Mouse (Mus musculus) testis, adult 2 months (tissue): ENCODE results near the gene Stat6. TPM values are rescaled to one million over a fixed set of nuclear protein-coding genes. Genes with fewer than 3 reads are reported as not detected.

Experiments used
- H3K27ac ChIP-seq: fragments of 200-500 bp; 2 replicates; pipeline ENCODE4 v1.5.1; 2012; ENCODE audit warnings: low read depth, low read length; ENCODE audit not compliant: control insufficient read depth, insufficient read depth
- H3K27me3 ChIP-seq: fragments of 200-500 bp; 2 replicates; pipeline ENCODE4 v1.6.1; 2012; ENCODE audit warnings: mild to moderate bottlenecking, low read length, moderate library complexity; ENCODE audit not compliant: control insufficient read depth, insufficient read depth
- H3K36me3 ChIP-seq: fragments of 200-500 bp; 2 replicates; pipeline ENCODE4 v1.6.1; 2012; ENCODE audit warnings: mild to moderate bottlenecking, low read length; ENCODE audit not compliant: control insufficient read depth, insufficient read depth
- H3K4me1 ChIP-seq: fragments of 200-500 bp; 2 replicates; pipeline ENCODE4 v1.6.1; 2012; ENCODE audit warnings: low read length; ENCODE audit not compliant: control insufficient read depth, insufficient read depth
- H3K4me3 ChIP-seq: fragments of 200-500 bp; 2 replicates; pipeline ENCODE4 v1.5.1; 2012; ENCODE audit warnings: low read depth, mild to moderate bottlenecking, low read length, moderate library complexity, mixed read lengths; ENCODE audit not compliant: control insufficient read depth
- CTCF ChIP-seq: fragments of 200-500 bp; IDR thresholded peaks from 2 replicates; pipeline ENCODE4 v1.5.1; 2012; ENCODE audit warnings: low read depth, mild to moderate bottlenecking, inconsistent platforms, low read length, moderate library complexity; ENCODE audit not compliant: control insufficient read depth, insufficient read depth, insufficient replicate concordance
- POLR2A ChIP-seq: fragments of 200-500 bp; IDR thresholded peaks from 2 replicates; pipeline ENCODE4 v1.6.1; 2012; ENCODE audit warnings: low read depth, mild to moderate bottlenecking, inconsistent platforms, low read length, moderate library complexity; ENCODE audit not compliant: control insufficient read depth
- polyA plus RNA-seq: library from polyadenylated mRNA; depleted of rRNA; stranded (reverse); fragments of >200 nt; gene quantifications from 2 replicates; pipeline ENCODE4 v1.2.3, GENCODE M21; 2012

The Stat6 gene
- polyA plus RNA-seq, 1 experiment: 3.9 TPM

DNA sequence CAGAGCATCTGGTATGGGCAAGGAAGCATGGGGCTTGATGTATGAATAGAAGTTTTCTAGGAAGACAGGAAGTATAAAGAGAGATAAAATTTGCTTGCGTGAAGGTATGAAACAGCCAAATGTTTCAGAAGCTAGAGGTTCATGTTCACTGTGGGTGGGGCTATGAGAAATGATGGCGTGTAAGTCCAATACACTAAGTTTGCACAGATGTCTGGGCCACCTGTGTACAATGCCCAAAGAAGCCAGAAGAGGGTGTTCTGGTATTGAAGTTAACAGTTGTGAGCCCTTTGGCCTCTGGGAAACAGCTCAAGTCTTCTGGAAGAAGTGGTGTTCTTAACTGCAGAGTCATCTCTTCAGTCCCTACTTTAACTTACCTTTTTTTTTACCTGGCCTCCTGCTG, 27.4 kb downstream of the Stat6 start:
- peak overlapping the region; percentile 20; the same call in 1 of the 2 replicates for H3K4me3 ChIP-seq
- H3K36me3 ChIP-seq: no peaks in the 10 kb centered on the region
- TF ChIP-seq CTCF: no peak
- no peak for TF ChIP-seq POLR2A
- peaks cover 26% of the 10 kb centered on the region for H3K4me1 ChIP-seq
- no peak overlapping the region for H3K27ac ChIP-seq
- no peaks in the 10 kb centered on the region for H3K27me3 ChIP-seq

DNA sequence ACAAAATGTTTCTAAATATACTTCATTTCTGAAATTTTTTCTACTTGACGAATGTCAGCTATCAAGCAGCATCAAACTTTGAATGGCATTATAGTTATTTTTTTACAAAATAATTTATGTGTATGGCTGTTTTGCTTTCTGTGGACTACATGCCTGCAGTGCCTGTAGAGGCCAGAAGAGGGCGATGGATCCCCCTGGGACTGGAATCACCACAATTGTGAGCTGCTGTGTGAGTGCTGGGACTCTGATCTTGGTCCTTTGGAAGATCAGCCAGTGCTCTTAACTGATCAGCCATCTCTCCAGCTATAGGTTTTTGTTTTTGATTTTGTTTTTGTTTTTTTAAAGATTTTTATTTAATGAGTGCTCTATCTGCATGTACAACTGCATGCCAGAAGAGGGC, 28.5 kb downstream of the Stat6 start:
- TF ChIP-seq CTCF: peak; percentile 65; the same call in 1 of the 2 replicates
- no peak for TF ChIP-seq POLR2A
- peaks cover 22% of the 10 kb centered on the region for H3K4me1 ChIP-seq
- no peaks in the 10 kb centered on the region for H3K36me3 ChIP-seq
- no peaks in the 10 kb centered on the region for H3K27me3 ChIP-seq
- H3K27ac ChIP-seq: no peak overlapping the region
- H3K4me3 ChIP-seq: no peak overlapping the region

DNA sequence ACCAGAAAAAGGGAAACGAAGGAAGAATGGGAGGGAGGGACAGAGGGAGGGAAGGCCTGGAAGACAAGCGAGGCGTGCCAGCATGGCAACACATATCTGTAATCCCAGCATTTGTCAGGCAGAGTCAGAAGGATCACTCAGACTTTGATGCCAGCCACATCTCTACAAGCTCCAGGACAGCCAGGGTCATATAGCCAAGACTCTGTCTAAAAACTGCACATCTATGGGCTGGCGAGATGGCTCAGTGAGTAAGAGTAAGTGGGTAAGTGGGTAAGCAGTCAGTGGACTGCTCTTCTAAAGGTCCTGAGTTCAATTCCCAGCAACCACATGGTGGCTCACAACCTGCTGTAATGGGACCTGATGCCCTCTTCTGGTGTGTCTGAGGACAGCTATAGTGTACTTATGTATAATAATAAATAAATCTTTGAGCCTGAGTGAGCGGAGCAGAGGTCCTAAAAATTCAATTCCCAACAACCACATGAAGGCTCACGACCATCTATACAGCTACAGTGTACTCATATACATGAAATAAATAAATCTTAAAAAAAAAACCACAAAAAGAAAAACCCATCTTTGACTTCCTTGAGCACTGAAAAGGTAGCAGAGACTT, 31.4 kb downstream of the Stat6 start:
- no peaks in the 10 kb centered on the region for H3K27me3 ChIP-seq
- peaks cover 3% of the 10 kb centered on the region; the same call in 1 of the 2 replicates for H3K36me3 ChIP-seq
- H3K4me1 ChIP-seq: peaks cover 10% of the 10 kb centered on the region
- H3K27ac ChIP-seq: peak overlapping the region; percentile 49
- H3K4me3 ChIP-seq: peak overlapping the region; percentile 75
- no peak for TF ChIP-seq CTCF
- no peak for TF ChIP-seq POLR2A

DNA sequence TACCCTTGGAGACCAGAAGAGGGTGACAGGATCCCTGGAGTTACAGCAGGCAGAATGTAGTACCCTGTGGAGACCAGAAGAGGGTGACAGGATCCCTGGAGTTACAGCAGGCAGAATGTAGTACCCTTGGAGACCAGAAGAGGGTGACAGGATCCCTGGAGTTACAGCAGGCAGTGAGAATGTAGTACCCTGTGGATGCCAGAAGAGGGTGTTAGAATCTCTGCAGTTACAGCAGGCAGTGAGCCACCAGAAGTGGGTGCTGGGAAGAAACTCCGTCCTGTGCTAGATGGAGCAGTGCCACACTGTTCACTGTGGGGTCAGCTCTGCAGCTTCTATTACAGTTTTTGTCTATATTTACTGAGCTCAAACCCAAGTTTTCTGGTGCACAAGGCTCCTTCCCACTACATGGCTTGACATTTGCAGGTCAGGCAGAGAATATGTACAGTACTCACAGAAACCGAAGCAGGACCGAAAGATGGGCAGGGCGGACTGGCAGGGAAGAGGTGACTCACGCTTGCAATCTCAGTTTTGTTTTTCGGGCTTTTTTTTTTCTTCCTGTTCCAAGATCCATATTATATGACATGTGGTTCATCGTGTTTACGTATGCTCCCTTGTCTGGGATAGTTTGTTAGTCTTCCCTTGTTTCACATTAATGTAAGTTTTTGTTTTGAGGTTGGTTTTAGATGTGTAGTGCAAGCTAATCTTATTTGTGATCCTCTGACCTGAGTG, 32.2 kb downstream of the Stat6 start:
- peak overlapping the region; percentile 82 for H3K27ac ChIP-seq
- H3K4me3 ChIP-seq: peak overlapping the region; percentile 81
- H3K36me3 ChIP-seq: peaks cover 4% of the 10 kb centered on the region; the same call in 1 of the 2 replicates
- H3K27me3 ChIP-seq: no peaks in the 10 kb centered on the region
- no peak for TF ChIP-seq POLR2A
- TF ChIP-seq CTCF: peak; percentile 68; the same call in 1 of the 2 replicates
- H3K4me1 ChIP-seq: peaks cover 4% of the 10 kb centered on the region

GRCm38 (mm10) chr10:127675859-127676398, 33.1 kb downstream of the Stat6 start:
- TF ChIP-seq CTCF: no peak
- TF ChIP-seq POLR2A: no peak
- H3K4me1 ChIP-seq: peaks cover 4% of the 10 kb centered on the region
- peak overlapping the region; percentile 90; the same call in 1 of the 2 replicates for H3K4me3 ChIP-seq
- H3K36me3 ChIP-seq: peaks cover 4% of the 10 kb centered on the region; the same call in 1 of the 2 replicates
- no peaks in the 10 kb centered on the region for H3K27me3 ChIP-seq
- H3K27ac ChIP-seq: peak overlapping the region; percentile 92

DNA sequence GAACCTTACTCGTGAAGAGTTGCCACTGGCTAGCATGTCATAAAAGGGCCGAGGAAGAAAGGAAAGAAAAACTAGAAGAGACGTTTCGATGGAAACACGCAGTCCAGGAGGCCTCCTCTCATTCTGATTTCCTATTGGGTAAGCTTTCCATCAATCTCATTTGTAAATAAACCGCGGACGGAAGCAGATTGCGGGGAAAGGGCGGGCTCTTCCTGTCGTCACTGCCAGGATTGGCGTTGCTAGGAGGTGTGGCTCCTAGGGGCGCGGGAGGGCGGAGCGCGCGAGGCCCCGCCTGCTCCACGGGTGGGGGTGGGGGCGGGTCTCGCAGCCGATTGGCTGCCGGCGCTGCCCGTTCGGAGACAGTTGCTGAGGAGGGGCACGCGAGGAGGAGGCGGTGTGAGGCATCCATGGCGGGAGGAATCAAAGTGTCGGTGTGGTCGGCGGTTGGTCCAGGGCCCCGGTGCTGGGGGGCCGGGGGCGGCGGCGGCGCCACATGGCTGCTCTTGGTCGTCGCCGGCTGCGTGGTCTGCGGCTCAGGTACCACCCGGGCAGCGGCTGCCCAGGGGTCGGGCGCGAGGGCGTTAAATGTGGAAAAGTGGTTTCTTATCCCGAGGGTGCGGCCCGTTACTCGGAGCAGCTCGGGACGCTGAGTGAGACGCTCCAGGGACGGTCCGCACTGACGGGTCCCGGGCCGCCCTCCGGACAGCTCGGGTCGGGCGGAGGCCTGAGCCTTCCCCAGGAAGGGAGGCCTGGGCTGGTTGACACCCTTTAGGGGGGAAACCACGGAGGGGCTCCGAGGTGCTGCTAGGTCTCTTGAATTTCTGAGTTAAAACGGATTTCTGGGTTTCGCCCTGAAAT, 34.1 kb downstream of the Stat6 start:
- Histone ChIP-seq H3K4me1 (peaks cover 4% of the 10 kb centered on the region), H3K36me3 (peaks cover 4% of the 10 kb centered on the region; the same call in 1 of the 2 replicates), H3K27ac (peak overlapping the region; percentile 92), H3K4me3 (peak overlapping the region; percentile 90), H3K27me3 (no peaks in the 10 kb centered on the region)
- TF ChIP-seq CTCF: no peak
- TF ChIP-seq POLR2A: peak; percentile 94
